Comparison of ENCODE assay signal across 13 mouse cellular contexts in genomic region chr12:36182570-36182969, GRCm38 (mm10). TPM values are rescaled to one million over a fixed set of nuclear protein-coding genes. Genes with fewer than 3 reads are reported as not detected.
DNase-seq lines count a peak whose midpoint lies in the region; ATAC-seq and TF ChIP-seq lines count a peak whose summit lies in the region.
"Had no signal": no experiment of that assay in that cellular context is flagged by ENCODE, and none has a peak within 500 bp of the region (broad histone marks: within the 10 kb centered on the region; RNA-seq: fewer than 3 reads in every experiment).

No protein-coding gene starts in this region.

- H3K9ac ChIP-seq in heart, embryonic 13.5 days = no peak overlapping the region
- H3K9ac ChIP-seq in liver, embryonic 15.5 days = no peak overlapping the region
- no peak overlapping the region for H3K9ac ChIP-seq in intestine, postnatal 0 days (ENCODE audit: low read depth, low read length)
- H3K9ac ChIP-seq: forebrain, embryonic 15.5 days; hindbrain, embryonic 15.5 days; neural tube, embryonic 12.5 days had no signal

- H3K4me1 ChIP-seq in heart, embryonic 13.5 days = peaks cover 9% of the 10 kb centered on the region; the same call in 1 of the 2 replicates
- H3K4me1 ChIP-seq in liver, embryonic 15.5 days (replicated peaks) = no peaks in the 10 kb centered on the region
- H3K4me1 ChIP-seq in intestine, postnatal 0 days (replicated peaks; ENCODE audit: control insufficient read depth, insufficient read depth, low read length) = 0 out of 2 replicates have a peak, but pooled peaks cover 4% of the 10 kb centered on the region
- H3K4me1 ChIP-seq: forebrain, embryonic 15.5 days; hindbrain, embryonic 15.5 days; neural tube, embryonic 12.5 days had no signal

- H3K9me3 ChIP-seq in heart, embryonic 13.5 days = no peaks in the 10 kb centered on the region
- no peaks in the 10 kb centered on the region for H3K9me3 ChIP-seq in liver, embryonic 15.5 days (replicated peaks)
- no peaks in the 10 kb centered on the region for H3K9me3 ChIP-seq in intestine, postnatal 0 days (ENCODE audit: control insufficient read depth)
- H3K9me3 ChIP-seq: forebrain, embryonic 15.5 days; hindbrain, embryonic 15.5 days; neural tube, embryonic 12.5 days had no signal

- TF ChIP-seq CTCF in gastrocnemius, adult 2 months (IDR thresholded peaks at IDR 0.05) = no peak
- TF ChIP-seq CTCF in intestine, postnatal 0 days (IDR thresholded peaks at IDR 0.05; ENCODE audit: low read depth) = no peak

- H3K4me2 ChIP-seq in heart, embryonic 13.5 days = no peak overlapping the region
- H3K4me2 ChIP-seq in liver, embryonic 15.5 days = no peak overlapping the region
- no peak overlapping the region for H3K4me2 ChIP-seq in intestine, postnatal 0 days (replicated peaks; ENCODE audit: low read depth)
- H3K4me2 ChIP-seq: forebrain, embryonic 15.5 days; hindbrain, embryonic 15.5 days; neural tube, embryonic 12.5 days had no signal

- peaks cover 68% of the 10 kb centered on the region for H3K36me3 ChIP-seq in heart, embryonic 13.5 days
- H3K36me3 ChIP-seq in liver, embryonic 15.5 days (replicated peaks) = peaks cover 24% of the 10 kb centered on the region
- peaks cover 63% of the 10 kb centered on the region for H3K36me3 ChIP-seq in intestine, postnatal 0 days (ENCODE audit: control insufficient read depth, insufficient read depth)

- ATAC-seq in heart, embryonic 13.5 days (ENCODE audit: extremely low read depth, insufficient number of reproducible peaks, low FRiP score, low TSS enrichment) = 0 out of 2 replicates have a peak, but pooled peaks have one; percentile 19
- ATAC-seq in liver, embryonic 15.5 days (ENCODE audit: insufficient read depth) = 0 out of 2 replicates have a peak, but pooled peaks have one; percentile 15
- ATAC-seq in intestine, postnatal 0 days = no peak
- ATAC-seq: forebrain, embryonic 15.5 days; Patski had no signal

- WGBS in heart, embryonic 13.5 days = 56% methylated on average over 6 of the region's 6 CpGs
- WGBS in liver, embryonic 15.5 days (ENCODE audit: insufficient replicate concordance) = 68% methylated on average over 6 of the region's 6 CpGs
- WGBS in intestine, postnatal 0 days = 81% methylated on average over 6 of the region's 6 CpGs

- H3K4me3 ChIP-seq in gastrocnemius, adult 2 months = peak overlapping the region; percentile 10; the same call in 1 of the 2 replicates
- no peak overlapping the region for H3K4me3 ChIP-seq in heart, embryonic 13.5 days
- H3K4me3 ChIP-seq in liver, embryonic 15.5 days (replicated peaks) = no peak overlapping the region
- no peak overlapping the region for H3K4me3 ChIP-seq in intestine, postnatal 0 days (ENCODE audit: low read depth, low read length)
- H3K4me3 ChIP-seq: forebrain, embryonic 15.5 days; hindbrain, embryonic 15.5 days; neural tube, embryonic 12.5 days had no signal

- H3K27ac ChIP-seq in gastrocnemius, adult 2 months = peak overlapping the region; percentile 64
- H3K27ac ChIP-seq in heart, embryonic 13.5 days (replicated peaks) = peak overlapping the region; percentile 70
- H3K27ac ChIP-seq in liver, embryonic 15.5 days (replicated peaks) = no peak overlapping the region
- no peak overlapping the region; the same call in 1 of the 2 replicates for H3K27ac ChIP-seq in intestine, postnatal 0 days (ENCODE audit: low read depth, low read length)
- H3K27ac ChIP-seq: forebrain, embryonic 15.5 days; hindbrain, embryonic 15.5 days; neural tube, embryonic 12.5 days had no signal

- intact Hi-C loops in gastrocnemius, adult 2 months (cut with DNase I) = no loop called here

- no peaks in the 10 kb centered on the region for H3K27me3 ChIP-seq in heart, embryonic 13.5 days (replicated peaks)
- no peaks in the 10 kb centered on the region for H3K27me3 ChIP-seq in liver, embryonic 15.5 days
- H3K27me3 ChIP-seq in intestine, postnatal 0 days (replicated peaks; ENCODE audit: control insufficient read depth, insufficient read depth, low read length) = no peaks in the 10 kb centered on the region
- H3K27me3 ChIP-seq: forebrain, embryonic 15.5 days; hindbrain, embryonic 15.5 days; neural tube, embryonic 12.5 days; Patski had no signal

- DNase-seq in gastrocnemius, adult 2 months = no peak
- no peak for DNase-seq in gastrocnemius, postnatal 4 days (ENCODE audit: low spot score in 2 of 2)
- peak; percentile 28 for DNase-seq in ZHBTc4 (ENCODE audit: low read depth, low spot score)
- no peak for DNase-seq in thymus, postnatal 0 days (ENCODE audit: low spot score)
- DNase-seq in layer of hippocampus, adult 8-10 months (ENCODE audit: low spot score in 2 of 2) = no peak
- DNase-seq: right cerebral cortex, postnatal 4 days had no signal

RNA-seq across cellular contexts. Expression of gene Bzw2, which starts 24.7 kb away (rescaled TPM):
- 100 to 1,000 TPM; 107 to 130 TPM for total RNA-seq in gastrocnemius, adult 2 months (2021)
- total RNA-seq in gastrocnemius, postnatal 4 days (2021) = 100 to 1,000 TPM; 132 to 160 TPM
- 201 and 202 TPM in 2 replicates for polyA plus RNA-seq in heart, embryonic 13.5 days (2015; fragmentation: Nextera tagmentation; extraction: Ambion mirVana)
- polyA plus RNA-seq in liver, embryonic 15.5 days (2015; fragmentation: Nextera tagmentation; extraction: Ambion mirVana) = 33.9 and 39.1 TPM in 2 replicates
- polyA plus RNA-seq in thymus, postnatal 0 days (2015; fragmentation: Nextera tagmentation; extraction: Ambion mirVana) = 251 and 260 TPM in 2 replicates
- 71.9 and 75.3 TPM in 2 replicates for polyA plus RNA-seq in intestine, postnatal 0 days (2015; fragmentation: Nextera tagmentation; extraction: Ambion mirVana)
- 10 to 100 TPM; 50.8 to 60.5 (median 56.9) TPM for total RNA-seq in layer of hippocampus, adult 8-10 months (2022)

RNA-seq across cellular contexts. Expression of gene Ankmy2, which starts 25.7 kb away (rescaled TPM):
- total RNA-seq in gastrocnemius, adult 2 months (2021) = 1 to 10 TPM; 5.1 to 6.5 TPM
- 10 to 100 TPM; 20.5 to 21.7 TPM for total RNA-seq in gastrocnemius, postnatal 4 days (2021)
- polyA plus RNA-seq in heart, embryonic 13.5 days (2015; fragmentation: Nextera tagmentation; extraction: Ambion mirVana) = 25.8 and 25.9 TPM in 2 replicates
- 7.1 and 7.4 TPM in 2 replicates for polyA plus RNA-seq in liver, embryonic 15.5 days (2015; fragmentation: Nextera tagmentation; extraction: Ambion mirVana)
- polyA plus RNA-seq in thymus, postnatal 0 days (2015; fragmentation: Nextera tagmentation; extraction: Ambion mirVana) = 24.1 and 24.4 TPM in 2 replicates
- 25.8 and 26.6 TPM in 2 replicates for polyA plus RNA-seq in intestine, postnatal 0 days (2015; fragmentation: Nextera tagmentation; extraction: Ambion mirVana)
- total RNA-seq in layer of hippocampus, adult 8-10 months (2022) = 10 to 100 TPM; 49.3 to 59.4 (median 54.0) TPM

Comparison
In these comparisons a context has a peak if more than half of its experiments do, and no peak if none do; other contexts are left out.
1. H3K27ac ChIP-seq: peak in gastrocnemius, adult 2 months (single experiment) and heart, embryonic 13.5 days (single experiment); none in liver, embryonic 15.5 days (single experiment) and intestine, postnatal 0 days (single experiment).